In the genomic region with DNA sequence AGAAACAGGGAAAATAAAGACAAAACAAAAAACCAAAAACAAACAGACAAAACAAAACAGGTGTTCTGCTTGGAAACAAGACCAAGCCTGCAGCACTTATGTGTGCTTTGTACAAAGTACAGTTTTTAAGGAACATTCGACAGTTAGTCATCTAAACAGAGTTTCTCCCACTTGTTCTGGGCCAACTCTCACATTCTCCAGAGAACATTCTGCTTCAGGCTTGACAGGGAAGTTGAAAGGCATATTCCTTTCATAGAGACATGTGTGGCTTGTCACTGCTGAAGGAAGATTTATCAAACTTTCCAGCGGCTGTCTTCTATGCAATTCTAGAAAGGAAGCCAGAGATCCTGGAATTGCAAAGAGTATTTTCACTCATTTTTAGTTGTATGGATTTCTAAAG, we compare ENCODE assay signal across 23 mouse cellular contexts. TPM values are rescaled to one million over a fixed set of nuclear protein-coding genes. Genes with fewer than 3 reads are reported as not detected.
"Had no signal": no experiment of that assay in that cellular context is flagged by ENCODE, and none has a peak within 500 bp of the region (broad histone marks: within the 10 kb centered on the region; RNA-seq: fewer than 3 reads in every experiment).

No protein-coding gene starts in this region.

- H3K9me3 ChIP-seq: intestine, embryonic 15.5 days; kidney, embryonic 15.5 days; liver, embryonic 13.5 days; megakaryocyte, embryonic 14.5 days; midbrain, embryonic 10.5 days; midbrain, embryonic 13.5 days; neural tube, embryonic 13.5 days had no signal

- H3K4me2 ChIP-seq: intestine, embryonic 15.5 days; kidney, embryonic 15.5 days; liver, embryonic 13.5 days; midbrain, embryonic 13.5 days; neural tube, embryonic 13.5 days had no signal

- H3K4me3 ChIP-seq: intestine, embryonic 15.5 days; kidney, embryonic 15.5 days; liver, embryonic 13.5 days; megakaryocyte, embryonic 14.5 days; midbrain, embryonic 10.5 days; midbrain, embryonic 13.5 days; myocyte; neural tube, embryonic 13.5 days had no signal

- H3K27ac ChIP-seq: intestine, embryonic 15.5 days; kidney, embryonic 15.5 days; liver, embryonic 13.5 days; midbrain, embryonic 10.5 days; midbrain, embryonic 13.5 days; neural tube, embryonic 13.5 days had no signal

- H3K4me1 ChIP-seq: intestine, embryonic 15.5 days; kidney, embryonic 15.5 days; liver, embryonic 13.5 days; megakaryocyte, embryonic 14.5 days; midbrain, embryonic 10.5 days; midbrain, embryonic 13.5 days; neural tube, embryonic 13.5 days had no signal

- ATAC-seq: intestine, embryonic 15.5 days; midbrain, embryonic 13.5 days; midbrain, embryonic 16.5 days had no signal

- H3K27me3 ChIP-seq: intestine, embryonic 15.5 days; midbrain, embryonic 13.5 days; neural tube, embryonic 13.5 days had no signal

- H3K36me3 ChIP-seq: intestine, embryonic 15.5 days; kidney, embryonic 15.5 days; liver, embryonic 13.5 days; midbrain, embryonic 10.5 days; midbrain, embryonic 13.5 days; neural tube, embryonic 13.5 days had no signal

- H3K9ac ChIP-seq: intestine, embryonic 15.5 days; kidney, embryonic 15.5 days; liver, embryonic 13.5 days; midbrain, embryonic 13.5 days; neural tube, embryonic 13.5 days had no signal

- DNase-seq: kidney, adult 11 months; kidney, adult 8-10 months; kidney, postnatal 10 days; kidney, postnatal 36 days; liver, embryonic 13.5 days; lung, adult 2 months; lung, postnatal 36 days; retina, postnatal 1 day; right cerebral cortex, postnatal 14 days; thymus, adult 2 months; thymus, postnatal 14 days; thymus, postnatal 4 days had no signal

RNA-seq across cellular contexts. Expression of gene Kbtbd12, which starts 22.4 kb away (rescaled TPM):
- total RNA-seq: monocyte, adult 5-6 weeks; neutrophil, adult 5-6 weeks had no signal
- polyA plus RNA-seq: limb, embryonic 11.5 days; midbrain, embryonic 10.5 days; midbrain, embryonic 13.5 days; neural tube, embryonic 13.5 days had no signal
